Mouse (Mus musculus) midbrain, embryonic 11.5 days (tissue): ENCODE measurements at regions not wholly inside any gene's neighbourhood (a gene's known extent, or its start where the extent isn't known, plus 50 kb on each side); places are given as distances from the start of the nearest gene placed in this dataset.

Experiments
- ATAC-seq: fragments of 200-750 bp; cut with Nextera tagmentation; 2 replicates; pipeline ENCODE4 v1.8.0; 2017; ENCODE audit warnings: moderate TSS enrichment, moderate library complexity; ENCODE audit not compliant: low FRiP score
- DNase-seq: peaks from one replicate; pipeline ENCODE4 v3.0.0; 2015; ENCODE audit warnings: low spot score; ENCODE audit errors: missing footprints
- H3K27ac ChIP-seq: fragments of 300-500 bp; sonication (generic); 2 replicates; pipeline ENCODE4 v1.5.1; 2014; ENCODE audit warnings: low read depth, low read length
- H3K27me3 ChIP-seq: fragments of 300-500 bp; sonication (generic); 2 replicates; pipeline ENCODE4 v1.6.1; 2014; ENCODE audit warnings: mild to moderate bottlenecking, low read length, moderate library complexity, mixed read lengths; ENCODE audit not compliant: control insufficient read depth, insufficient read depth
- H3K36me3 ChIP-seq: fragments of 300-500 bp; sonication (generic); 2 replicates; pipeline ENCODE4 v1.6.1; 2014; ENCODE audit warnings: mild to moderate bottlenecking, low read length, moderate library complexity, mixed read lengths; ENCODE audit not compliant: control insufficient read depth, insufficient read depth
- H3K4me1 ChIP-seq: fragments of 300-500 bp; sonication (generic); 2 replicates; pipeline ENCODE4 v1.6.1; 2014; ENCODE audit warnings: low read length; ENCODE audit not compliant: control insufficient read depth, insufficient read depth
- H3K4me2 ChIP-seq: fragments of 300-500 bp; sonication (generic); 2 replicates; pipeline ENCODE4 v1.6.1; 2014; ENCODE audit warnings: mild to moderate bottlenecking, moderate library complexity
- H3K4me3 ChIP-seq: fragments of 300-500 bp; sonication (generic); 2 replicates; pipeline ENCODE4 v1.5.1; 2014; ENCODE audit warnings: low read depth, low read length
- H3K9ac ChIP-seq: fragments of 300-500 bp; sonication (generic); 2 replicates; pipeline ENCODE4 v1.6.1; 2014; ENCODE audit warnings: low read length
- H3K9me3 ChIP-seq: fragments of 300-500 bp; sonication (generic); 2 replicates; pipeline ENCODE4 v1.6.1; 2016; ENCODE audit warnings: low read length; ENCODE audit not compliant: control insufficient read depth
- WGBS: fragments of 180-500 bp; shearing (Covaris S2); extraction: QIAGEN DNeasy Blood & Tissue Kit; methylation state at CpG from one replicate; pipeline ENCODE4 v1.1.7; 2014; 5-methylcytosine and 5-hydroxymethylcytosine counted together

GRCm38 (mm10) chr9:22993531-22993930 lies 229.3 kb upstream of the Bmper start:
- Histone ChIP-seq H3K4me1 (no peaks in the 10 kb centered on the region), H3K36me3 (no peaks in the 10 kb centered on the region), H3K9ac (no peak overlapping the region), H3K27me3 (no peaks in the 10 kb centered on the region), H3K9me3 (no peaks in the 10 kb centered on the region), H3K4me3 (no peak overlapping the region), H3K27ac (no peak overlapping the region), H3K4me2 (no peak overlapping the region)
- 89% methylated on average over 5 of the region's 5 CpGs for WGBS
- ATAC-seq = no peak
- no peak for DNase-seq

GRCm38 (mm10) chr9:22995564-22995963 lies 227.3 kb upstream of the Bmper start:
- 78% methylated on average over 9 of the region's 9 CpGs for WGBS
- H3K9me3 ChIP-seq = no peaks in the 10 kb centered on the region
- no peaks in the 10 kb centered on the region for H3K4me1 ChIP-seq
- no peaks in the 10 kb centered on the region for H3K36me3 ChIP-seq
- H3K27me3 ChIP-seq = no peaks in the 10 kb centered on the region
- H3K9ac ChIP-seq = no peak overlapping the region
- DNase-seq (no peak), ATAC-seq (no peak)
- H3K4me3 ChIP-seq = no peak overlapping the region
- no peak overlapping the region for H3K27ac ChIP-seq
- H3K4me2 ChIP-seq = no peak overlapping the region

- H3K9me3 ChIP-seq = no peaks in the 10 kb centered on the region
- no peak overlapping the region for H3K27ac ChIP-seq
- no peaks in the 10 kb centered on the region for H3K36me3 ChIP-seq
- DNase-seq = no peak
- H3K4me3 ChIP-seq = no peak overlapping the region
- no peaks in the 10 kb centered on the region for H3K27me3 ChIP-seq
- 89% methylated on average over 6 of the region's 6 CpGs for WGBS
- no peak overlapping the region for H3K4me2 ChIP-seq
- ATAC-seq = no peak
- H3K9ac ChIP-seq = no peak overlapping the region
- no peaks in the 10 kb centered on the region for H3K4me1 ChIP-seq
Observed at GRCm38 (mm10) chr9:22998306-22998705, 224.6 kb upstream of the Bmper start.

- Histone ChIP-seq H3K27ac (no peak overlapping the region), H3K4me1 (peaks cover 5% of the 10 kb centered on the region; the same call in 1 of the 2 replicates), H3K9me3 (no peaks in the 10 kb centered on the region), H3K9ac (no peak overlapping the region), H3K36me3 (no peaks in the 10 kb centered on the region), H3K4me3 (no peak overlapping the region), H3K4me2 (no peak overlapping the region), H3K27me3 (no peaks in the 10 kb centered on the region)
- WGBS = 77% methylated on average over 4 of the region's 4 CpGs
- ATAC-seq (no peak), DNase-seq (no peak)
Observed at GRCm38 (mm10) chr9:22999181-22999580, 223.7 kb upstream of the Bmper start.

GRCm38 (mm10) chr9:23000200-23000599 lies 222.7 kb upstream of the Bmper start:
- H3K4me1 ChIP-seq = peaks cover 6% of the 10 kb centered on the region; the same call in 1 of the 2 replicates
- no peaks in the 10 kb centered on the region for H3K9me3 ChIP-seq
- H3K27me3 ChIP-seq = no peaks in the 10 kb centered on the region
- no peaks in the 10 kb centered on the region for H3K36me3 ChIP-seq
- WGBS = 90% methylated on average over 3 of the region's 3 CpGs
- no peak overlapping the region for H3K4me3 ChIP-seq
- H3K9ac ChIP-seq = no peak overlapping the region
- ATAC-seq = no peak
- H3K4me2 ChIP-seq = no peak overlapping the region
- no peak overlapping the region for H3K27ac ChIP-seq
- no peak for DNase-seq

- H3K9ac ChIP-seq = no peak overlapping the region
- WGBS = 79% methylated on average over 14 of the region's 14 CpGs
- DNase-seq (no peak), ATAC-seq (no peak)
- no peaks in the 10 kb centered on the region for H3K36me3 ChIP-seq
- no peak overlapping the region for H3K4me3 ChIP-seq
- no peak overlapping the region for H3K4me2 ChIP-seq
- no peak overlapping the region for H3K27ac ChIP-seq
- H3K4me1 ChIP-seq = peaks cover 7% of the 10 kb centered on the region; the same call in 1 of the 2 replicates
- H3K9me3 ChIP-seq = no peaks in the 10 kb centered on the region
- no peaks in the 10 kb centered on the region for H3K27me3 ChIP-seq
Observed at GRCm38 (mm10) chr9:23003195-23004061, 219.4 kb upstream of the Bmper start.

GRCm38 (mm10) chr9:23005005-23005404 lies 217.9 kb upstream of the Bmper start:
- Histone ChIP-seq H3K4me3 (no peak overlapping the region), H3K36me3 (no peaks in the 10 kb centered on the region), H3K4me1 (peaks cover 16% of the 10 kb centered on the region), H3K9me3 (no peaks in the 10 kb centered on the region), H3K27ac (no peak overlapping the region), H3K4me2 (no peak overlapping the region), H3K9ac (no peak overlapping the region), H3K27me3 (peaks cover 5% of the 10 kb centered on the region)
- WGBS = 78% methylated on average over 7 of the region's 7 CpGs
- DNase-seq (no peak), ATAC-seq (no peak)

GRCm38 (mm10) chr9:23009462-23010183 lies 213.3 kb upstream of the Bmper start:
- ATAC-seq (peak; percentile 56), DNase-seq (peak; percentile 94)
- 0 out of 2 replicates have a peak overlapping the region, but pooled peaks have one; percentile 9 for H3K9ac ChIP-seq
- H3K4me2 ChIP-seq = peak overlapping the region; percentile 29
- no peaks in the 10 kb centered on the region for H3K36me3 ChIP-seq
- no peak overlapping the region for H3K27ac ChIP-seq
- peaks cover 10% of the 10 kb centered on the region for H3K27me3 ChIP-seq
- peaks cover 33% of the 10 kb centered on the region for H3K4me1 ChIP-seq
- 3% methylated on average over 24 of the region's 24 CpGs for WGBS
- no peak overlapping the region for H3K4me3 ChIP-seq
- no peaks in the 10 kb centered on the region for H3K9me3 ChIP-seq
